Mouse (Mus musculus): Measurements from ENCODE around the gene Metrn. TPM values are rescaled to one million over a fixed set of nuclear protein-coding genes. Genes with fewer than 3 reads are reported as not detected.

Gene Metrn
- total RNA-seq, 2 experiments from 2014 or later: 48.4 to 49.3 TPM

DNA sequence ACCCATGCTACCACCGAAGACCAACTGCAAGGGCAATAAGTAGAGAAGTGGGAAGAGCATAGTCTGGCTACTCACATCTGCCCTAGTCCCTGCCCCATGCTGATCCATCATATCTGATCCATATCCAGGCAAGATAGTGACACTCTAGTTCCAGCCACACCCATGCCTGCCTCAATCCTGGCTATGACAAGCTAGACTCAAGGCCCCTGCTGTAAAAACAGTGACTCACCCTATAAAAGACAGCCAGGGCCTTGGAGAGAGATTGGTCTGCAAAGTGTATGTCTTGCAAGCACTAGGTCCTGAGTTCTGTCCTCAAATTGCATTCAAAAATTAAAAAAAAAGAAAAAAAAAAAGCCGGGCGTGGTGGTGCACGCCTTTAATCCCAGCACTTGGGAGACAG lies 9.6 kb upstream of the Metrn start:
- no peak for DNase-seq

DNA sequence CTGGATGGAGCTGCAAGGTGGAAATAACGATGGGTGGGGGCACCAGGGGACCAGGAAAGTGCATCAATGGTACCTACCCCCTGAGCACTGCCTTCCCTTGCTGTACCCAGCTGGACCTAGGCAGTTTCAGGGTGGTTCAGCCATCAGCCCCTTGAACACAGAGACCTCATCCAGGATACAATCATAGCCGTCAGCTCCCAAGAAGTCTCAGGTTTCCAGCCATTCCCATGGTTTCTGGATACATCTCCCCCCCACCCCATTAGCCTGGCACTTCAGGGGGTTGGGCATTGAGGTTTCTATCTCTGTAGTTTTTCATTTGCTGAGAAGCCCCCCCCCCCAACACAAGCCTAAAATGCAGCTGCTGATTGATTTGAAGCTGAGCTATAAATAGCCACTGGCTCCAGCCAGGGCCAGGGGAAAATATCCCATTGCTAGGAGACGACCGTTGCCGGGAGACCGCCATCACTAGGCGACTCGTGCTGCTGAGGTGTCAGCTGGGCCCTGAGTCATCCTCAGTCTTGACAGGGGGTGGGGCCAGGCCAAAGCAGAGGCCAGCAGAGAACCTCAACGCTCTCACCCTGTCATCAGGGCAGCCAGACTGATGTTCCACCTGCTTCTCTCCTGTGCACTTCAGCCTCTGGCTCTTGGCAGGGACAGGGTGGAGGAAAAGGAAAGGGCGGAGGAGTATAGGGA lies 6.0 kb upstream of the Metrn start:
- DNase-seq: peak; percentile 85

DNA sequence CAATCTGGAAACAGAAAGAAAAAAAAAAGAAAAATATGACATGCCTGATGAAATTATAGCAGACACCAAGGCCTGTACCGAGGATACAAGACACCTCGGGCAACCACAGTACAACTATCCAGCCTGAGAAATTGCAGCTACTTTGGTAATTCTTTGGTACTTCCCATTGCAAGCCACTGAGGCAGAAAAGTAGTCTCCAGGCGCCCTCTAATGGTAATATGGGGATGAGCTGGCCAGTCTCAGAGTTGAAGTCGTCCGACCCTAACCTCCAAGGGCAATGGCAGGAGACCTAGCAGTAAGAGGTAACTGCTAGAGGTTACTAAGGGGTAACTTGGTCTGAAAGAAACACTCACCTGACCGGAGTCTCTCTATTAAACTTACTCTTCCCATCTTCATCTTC lies 4.1 kb upstream of the Metrn start:
- peak; percentile 78 for DNase-seq

- DNase-seq: peak; percentile 56
Observed at GRCm38 (mm10) chr17:25796211-25796771, 645 bp downstream of the Metrn start.

- DNase-seq: no peak
Observed at GRCm38 (mm10) chr17:25795609-25796092, 1.3 kb downstream of the Metrn start, which contains the start of gene AC134908.4. Gene AC134908.4 (minus strand): TSS chr17:25795659.

- no peak for DNase-seq
Observed at GRCm38 (mm10) chr17:25794998-25795397, 1.9 kb downstream of the Metrn start.

GRCm38 (mm10) chr17:25794197-25794596 lies 2.7 kb downstream of the Metrn start:
- DNase-seq: peak; percentile 42

- peak; percentile 88 for DNase-seq
Observed at GRCm38 (mm10) chr17:25792615-25793014, 4.3 kb downstream of the Metrn start, which contains the start of gene Fam173a. Gene Fam173a (minus strand): TSS chr17:25792901.

- peak; percentile 92 for DNase-seq
Observed at GRCm38 (mm10) chr17:25791843-25792527, 5.0 kb downstream of the Metrn start.

DNA sequence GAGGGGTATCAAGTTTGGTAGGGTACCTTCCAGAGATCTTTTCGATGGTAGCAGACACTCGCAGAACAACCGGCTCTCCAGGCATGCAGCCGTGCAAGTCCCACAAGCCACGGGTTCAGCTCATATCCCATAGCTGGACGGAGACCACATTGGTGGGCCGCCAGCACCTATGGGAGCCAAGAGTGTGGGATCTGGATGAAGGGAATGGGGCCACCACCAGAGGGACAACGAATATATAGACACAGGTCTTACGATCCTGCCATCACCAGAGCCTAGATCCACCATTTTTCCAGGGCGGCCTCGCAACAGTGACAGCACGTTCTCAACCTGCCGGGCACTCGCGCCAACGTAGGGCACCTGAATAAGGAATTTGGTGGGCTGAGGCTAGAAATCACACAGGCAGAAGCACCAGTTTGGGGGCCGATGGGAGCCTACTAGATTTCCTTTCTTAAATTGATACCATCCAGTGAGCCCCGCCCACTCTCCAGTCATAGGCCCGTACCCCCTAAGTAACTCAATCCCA lies 5.6 kb downstream of the Metrn start:
- no peak for DNase-seq

DNA sequence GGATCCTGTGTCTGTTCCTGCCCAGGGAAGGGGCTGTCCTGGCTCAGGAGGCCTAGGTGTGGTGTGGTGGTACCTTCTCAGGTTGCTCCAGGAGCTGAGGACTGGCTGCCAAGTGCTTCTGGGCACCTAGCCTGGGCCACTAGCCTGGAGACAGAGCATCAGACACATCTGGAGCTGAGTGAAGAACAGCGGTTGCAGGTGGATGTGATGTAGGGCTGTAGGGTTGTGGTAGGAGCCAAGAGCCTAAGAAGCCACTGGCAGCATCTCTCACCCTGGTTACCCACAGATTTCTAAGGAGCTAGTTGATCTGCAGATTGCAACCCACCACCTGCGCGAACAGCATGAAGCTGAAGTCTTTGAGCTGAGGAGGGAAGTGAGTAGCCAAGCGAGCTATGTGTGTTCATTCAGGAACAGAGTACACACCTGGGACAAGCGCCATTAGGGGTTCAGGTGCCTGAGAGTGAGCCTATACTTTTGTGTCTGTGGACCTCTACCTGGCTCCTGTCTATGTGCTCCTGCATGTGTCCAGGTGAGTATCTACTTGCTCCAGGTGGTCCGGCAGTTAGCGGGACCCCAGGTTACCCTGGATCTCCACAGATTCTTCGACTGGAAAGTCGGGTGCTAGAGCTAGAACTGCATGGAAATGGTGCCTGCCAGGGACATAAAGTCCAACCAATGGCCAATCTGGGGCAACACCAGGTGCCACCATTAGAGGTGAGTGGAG lies 10.0 kb downstream of the Metrn start:
- no peak for DNase-seq

DNA sequence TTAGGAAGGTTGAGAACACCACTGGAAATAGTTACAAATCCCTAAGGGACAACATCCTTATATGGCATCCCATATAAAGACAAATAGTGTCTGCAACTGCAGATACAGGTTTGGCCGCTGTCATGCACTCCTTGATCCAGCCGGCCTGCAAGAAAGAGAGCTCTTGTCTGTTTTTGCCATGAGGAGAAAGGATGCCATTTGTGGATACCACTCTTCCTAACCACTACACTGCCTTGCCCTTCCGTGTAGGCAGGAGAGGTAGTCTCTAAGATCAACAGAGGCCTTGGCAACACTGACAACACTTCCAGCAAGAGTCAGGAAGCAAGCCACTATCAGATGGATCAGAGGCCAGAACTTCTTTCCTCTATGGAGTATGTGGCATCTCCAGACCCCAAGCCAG lies 10.7 kb downstream of the Metrn start, which contains the start of gene Ccdc78:
Ccdc78 (plus strand) TSS at position 301 of the 400 bp plus-strand sequence.
- no peak for DNase-seq

- peak; percentile 96 for DNase-seq
Observed at GRCm38 (mm10) chr17:25785281-25785745, 11.6 kb downstream of the Metrn start, which contains the start of gene Haghl. Gene Haghl (minus strand): TSS chr17:25785673.

GRCm38 (mm10) chr17:25783861-25784574 lies 12.9 kb downstream of the Metrn start:
- no peak for DNase-seq

- peak; percentile 62 for DNase-seq
Observed at GRCm38 (mm10) chr17:25783086-25783485, 13.8 kb downstream of the Metrn start.

DNA sequence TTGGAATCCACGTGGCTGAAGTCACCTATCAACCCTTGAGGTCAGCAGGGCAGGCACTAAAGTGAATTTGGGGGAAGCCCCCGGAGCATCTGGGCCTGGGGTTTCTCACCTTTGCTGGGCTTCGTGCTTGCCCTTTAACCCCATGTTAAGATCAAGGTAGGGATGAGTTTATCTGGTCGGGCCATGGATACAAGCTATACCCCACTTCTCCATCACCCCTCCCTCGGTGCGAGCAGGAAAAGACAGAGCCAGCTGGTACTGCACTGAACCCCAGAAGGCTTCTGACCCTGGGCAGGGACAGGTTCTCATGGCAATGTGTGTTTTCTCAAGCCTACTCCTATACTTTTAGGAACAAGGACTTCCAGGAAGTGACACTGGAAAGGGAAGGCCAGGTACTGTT lies 15.6 kb downstream of the Metrn start:
- DNase-seq: no peak

- no peak for DNase-seq
Observed at GRCm38 (mm10) chr17:25777948-25778347, 19.0 kb downstream of the Metrn start.

DNA sequence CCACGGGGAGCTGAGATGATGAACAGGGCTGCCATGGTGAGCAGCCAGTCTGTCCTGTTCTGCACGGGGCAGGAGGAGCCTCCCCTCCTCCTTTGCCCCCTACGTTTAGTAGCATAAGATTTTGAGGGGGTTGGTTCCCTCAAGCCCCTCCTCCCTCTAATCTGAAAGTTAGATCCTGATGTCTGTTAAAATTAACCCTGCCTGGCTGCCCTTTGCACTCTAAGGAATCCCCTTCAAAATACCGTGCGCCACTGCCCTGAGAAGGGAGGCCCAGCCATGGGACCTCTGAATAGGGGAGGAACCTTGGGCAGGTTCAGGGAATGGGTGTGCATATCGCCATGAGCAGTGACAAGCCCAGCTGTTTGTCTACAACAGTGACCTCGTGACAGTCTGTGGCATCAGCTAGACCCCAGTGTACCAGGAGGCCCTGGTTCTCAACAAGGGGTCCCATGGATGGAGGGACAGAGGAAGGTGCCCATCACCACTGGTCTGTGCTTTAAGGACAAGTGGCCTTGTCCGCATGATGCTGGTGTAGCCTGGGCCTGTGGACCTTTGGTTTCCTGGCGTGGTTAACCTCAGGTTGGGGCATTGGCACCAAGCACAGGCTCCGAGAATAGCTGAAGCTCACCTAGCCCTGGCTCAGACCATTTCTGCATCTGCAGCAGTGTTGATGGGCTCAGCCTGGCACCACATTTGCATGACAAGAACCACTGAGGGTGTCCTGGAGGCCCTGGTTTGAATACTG lies 21.4 kb downstream of the Metrn start:
- DNase-seq: no peak

DNA sequence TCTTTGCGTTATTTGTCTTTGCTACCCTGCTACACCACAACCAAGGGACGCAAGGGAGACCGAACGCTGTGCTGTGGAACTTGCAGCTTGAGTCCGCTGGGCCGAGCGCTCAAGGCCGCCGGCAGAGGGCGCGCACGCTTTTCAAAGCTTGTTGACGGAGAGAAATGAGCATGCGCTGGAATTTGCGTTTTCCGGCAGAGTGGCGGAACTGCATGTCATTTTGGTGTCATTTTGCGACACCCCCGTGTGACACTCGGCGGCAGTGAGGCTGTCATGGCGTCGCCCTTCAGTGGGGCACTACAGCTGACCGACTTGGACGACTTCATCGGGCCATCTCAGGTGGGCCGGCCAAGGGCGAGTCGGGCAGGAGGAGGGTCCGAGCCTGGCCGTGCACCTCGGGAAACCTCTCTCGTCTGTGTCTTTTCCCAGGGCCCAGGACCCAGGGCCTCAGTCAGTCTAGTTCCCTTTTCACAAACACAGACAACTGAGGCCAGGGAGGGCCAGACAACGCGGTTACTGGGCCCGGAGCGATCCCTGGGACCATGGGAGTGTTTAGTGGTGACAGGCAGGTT lies 23.3 kb downstream of the Metrn start, which contains the start of gene Narfl:
Narfl (plus strand) TSS at position 228 of the 572 bp plus-strand sequence.
- DNase-seq: peak; percentile 99

DNA sequence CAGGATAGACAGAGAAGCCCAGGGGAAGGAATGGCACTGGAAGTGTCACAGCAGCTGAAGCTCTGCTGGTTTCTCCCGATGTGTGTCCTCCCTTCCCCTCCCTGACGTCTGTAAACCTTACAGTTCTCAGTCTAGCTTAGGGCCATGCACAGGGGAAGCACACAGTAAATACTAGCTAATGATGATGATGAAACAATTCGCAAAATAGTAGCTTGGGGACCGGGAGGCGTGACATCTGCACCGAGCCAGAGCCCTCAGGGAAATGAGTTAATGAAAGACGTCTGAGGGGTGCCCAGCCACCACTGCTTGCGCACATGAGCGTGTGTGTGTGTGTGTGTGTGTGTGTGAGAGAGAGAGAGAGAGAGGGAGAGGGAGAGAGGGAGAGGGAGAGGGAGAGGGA lies 27.6 kb downstream of the Metrn start:
- DNase-seq: no peak
